Mouse (Mus musculus): ENCODE results near the gene Nfu1. TPM values are rescaled to one million over a fixed set of nuclear protein-coding genes. Genes with fewer than 3 reads are reported as not detected.
"Not testable (repeated sequence)": the region's sequence is repeated elsewhere in the genome, so short reads cannot be mapped to it uniquely, and the experiment has no call there.

The Nfu1 gene
- polyA plus RNA-seq, 1 experiment from 2014 or later: 104 TPM

GRCm38 (mm10) chr6:87042004-87042336 is 32.9 kb downstream of the Nfu1 start:
- DNase-seq (ENCODE audit: low spot score): no peak
- H3K36me3 ChIP-seq (replicated peaks; ENCODE audit: control insufficient read depth, insufficient read depth, low read depth, low read length): no peaks in the 10 kb centered on the region
- no peaks in the 10 kb centered on the region; the same call in 1 of the 2 replicates for H3K9me3 ChIP-seq (replicated peaks; ENCODE audit: control insufficient read depth, low read length)
- 0% methylated on average over 11 of the region's 11 CpGs for WGBS
- peak overlapping the region; percentile 70 for H3K4me3 ChIP-seq (ENCODE audit: low read depth, low read length)
- no peaks in the 10 kb centered on the region for H3K4me1 ChIP-seq (ENCODE audit: control insufficient read depth, insufficient read depth, low read length)
- H3K27ac ChIP-seq (replicated peaks; ENCODE audit: low read depth, low read length): peak overlapping the region; percentile 96
- ATAC-seq (replicated peaks; ENCODE audit: insufficient number of reproducible peaks, low FRiP score, low TSS enrichment, low read depth): no peak
- peak overlapping the region; percentile 64 for H3K4me2 ChIP-seq (ENCODE audit: low read depth, low read length)
- peak overlapping the region; percentile 84 for H3K9ac ChIP-seq (replicated peaks; ENCODE audit: low read length)
- no peaks in the 10 kb centered on the region for H3K27me3 ChIP-seq (ENCODE audit: control insufficient read depth, insufficient read depth, low read length)

- H3K27me3 ChIP-seq (ENCODE audit: control insufficient read depth, insufficient read depth, low read length): no peaks in the 10 kb centered on the region
- ATAC-seq (replicated peaks; ENCODE audit: insufficient number of reproducible peaks, low FRiP score, low TSS enrichment, low read depth): peak; percentile 95
- DNase-seq (ENCODE audit: low spot score): peak; percentile 97
- H3K9me3 ChIP-seq (replicated peaks; ENCODE audit: control insufficient read depth, low read length): no peaks in the 10 kb centered on the region
- H3K4me2 ChIP-seq (ENCODE audit: low read depth, low read length): peak within 1 kb of the TSS; percentile 64
- peak within 1 kb of the TSS; percentile 86 for H3K9ac ChIP-seq (replicated peaks; ENCODE audit: low read length)
- H3K4me1 ChIP-seq (ENCODE audit: control insufficient read depth, insufficient read depth, low read length): no peaks in the 10 kb centered on the region
- peak within 1 kb of the TSS; percentile 70 for H3K4me3 ChIP-seq (ENCODE audit: low read depth, low read length)
- WGBS: under 1% methylated on average over 60 of the region's 68 CpGs
- H3K36me3 ChIP-seq (replicated peaks; ENCODE audit: control insufficient read depth, insufficient read depth, low read depth, low read length): no peaks in the 10 kb centered on the region
- H3K27ac ChIP-seq (replicated peaks; ENCODE audit: low read depth, low read length): peak within 1 kb of the TSS; percentile 96
These were observed 33.5 kb downstream of the Nfu1 start, which contains the start of gene Gfpt1 for GRCm38 (mm10) chr6:87042337-87043130. TSS of gene Gfpt1 (plus strand) at chr6:87042846.

- peak; percentile 35 for DNase-seq (ENCODE audit: low spot score)
- peak; percentile 31 for ATAC-seq (replicated peaks; ENCODE audit: insufficient number of reproducible peaks, low FRiP score, low TSS enrichment, low read depth)
- Histone ChIP-seq H3K9ac (replicated peaks; ENCODE audit: low read length) (peak overlapping the region; percentile 86), H3K4me3 (ENCODE audit: low read depth, low read length) (peak overlapping the region; percentile 70), H3K36me3 (replicated peaks; ENCODE audit: control insufficient read depth, insufficient read depth, low read depth, low read length) (no peaks in the 10 kb centered on the region), H3K4me1 (ENCODE audit: control insufficient read depth, insufficient read depth, low read length) (no peaks in the 10 kb centered on the region), H3K27ac (replicated peaks; ENCODE audit: low read depth, low read length) (peak overlapping the region; percentile 96; the same call in 1 of the 2 replicates), H3K9me3 (replicated peaks; ENCODE audit: control insufficient read depth, low read length) (no peaks in the 10 kb centered on the region), H3K4me2 (ENCODE audit: low read depth, low read length) (peak overlapping the region; percentile 64), H3K27me3 (ENCODE audit: control insufficient read depth, insufficient read depth, low read length) (no peaks in the 10 kb centered on the region)
- WGBS: 1% methylated on average over 9 of the region's 9 CpGs
These were observed 34.1 kb downstream of the Nfu1 start for GRCm38 (mm10) chr6:87043131-87043516.

GRCm38 (mm10) chr6:87044895-87045294 is 35.9 kb downstream of the Nfu1 start:
- no peak overlapping the region for H3K27ac ChIP-seq (replicated peaks; ENCODE audit: low read depth, low read length)
- no peaks in the 10 kb centered on the region for H3K4me1 ChIP-seq (ENCODE audit: control insufficient read depth, insufficient read depth, low read length)
- H3K36me3 ChIP-seq (replicated peaks; ENCODE audit: control insufficient read depth, insufficient read depth, low read depth, low read length): no peaks in the 10 kb centered on the region
- no peak overlapping the region for H3K9ac ChIP-seq (replicated peaks; ENCODE audit: low read length)
- H3K27me3 ChIP-seq (ENCODE audit: control insufficient read depth, insufficient read depth, low read length): no peaks in the 10 kb centered on the region
- 87% methylated on average over 2 of the region's 2 CpGs for WGBS
- no peak overlapping the region for H3K4me2 ChIP-seq (ENCODE audit: low read depth, low read length)
- no peak for DNase-seq (ENCODE audit: low spot score)
- H3K9me3 ChIP-seq (replicated peaks; ENCODE audit: control insufficient read depth, low read length): no peaks in the 10 kb centered on the region
- no peak for ATAC-seq (replicated peaks; ENCODE audit: insufficient number of reproducible peaks, low FRiP score, low TSS enrichment, low read depth)
- H3K4me3 ChIP-seq (ENCODE audit: low read depth, low read length): no peak overlapping the region

- DNase-seq (ENCODE audit: low spot score): no peak
- Histone ChIP-seq H3K4me3 (ENCODE audit: low read depth, low read length) (no peak overlapping the region), H3K27ac (replicated peaks; ENCODE audit: low read depth, low read length) (no peak overlapping the region), H3K9ac (replicated peaks; ENCODE audit: low read length) (no peak overlapping the region), H3K4me1 (ENCODE audit: control insufficient read depth, insufficient read depth, low read length) (no peaks in the 10 kb centered on the region), H3K4me2 (ENCODE audit: low read depth, low read length) (no peak overlapping the region), H3K9me3 (replicated peaks; ENCODE audit: control insufficient read depth, low read length) (no peaks in the 10 kb centered on the region), H3K27me3 (ENCODE audit: control insufficient read depth, insufficient read depth, low read length) (no peaks in the 10 kb centered on the region), H3K36me3 (replicated peaks; ENCODE audit: control insufficient read depth, insufficient read depth, low read depth, low read length) (no peaks in the 10 kb centered on the region)
- no peak for ATAC-seq (replicated peaks; ENCODE audit: insufficient number of reproducible peaks, low FRiP score, low TSS enrichment, low read depth)
- 81% methylated on average over 3 of the region's 3 CpGs for WGBS
These were observed 36.5 kb downstream of the Nfu1 start for GRCm38 (mm10) chr6:87045507-87045906.

- not testable (repeated sequence) for H3K36me3 ChIP-seq (replicated peaks; ENCODE audit: control insufficient read depth, insufficient read depth, low read depth, low read length); DNase-seq (ENCODE audit: low spot score); H3K27ac ChIP-seq (replicated peaks; ENCODE audit: low read depth, low read length); H3K9me3 ChIP-seq (replicated peaks; ENCODE audit: control insufficient read depth, low read length); H3K4me2 ChIP-seq (ENCODE audit: low read depth, low read length); H3K9ac ChIP-seq (replicated peaks; ENCODE audit: low read length); H3K4me3 ChIP-seq (ENCODE audit: low read depth, low read length); H3K27me3 ChIP-seq (ENCODE audit: control insufficient read depth, insufficient read depth, low read length); H3K4me1 ChIP-seq (ENCODE audit: control insufficient read depth, insufficient read depth, low read length); ATAC-seq (replicated peaks; ENCODE audit: insufficient number of reproducible peaks, low FRiP score, low TSS enrichment, low read depth)
- WGBS: 96% methylated on average over 7 of the region's 7 CpGs
These were observed 39.7 kb downstream of the Nfu1 start for GRCm38 (mm10) chr6:87048712-87049111.

- no peaks in the 10 kb centered on the region for H3K4me1 ChIP-seq (ENCODE audit: control insufficient read depth, insufficient read depth, low read length)
- no peak overlapping the region for H3K9ac ChIP-seq (replicated peaks; ENCODE audit: low read length)
- H3K9me3 ChIP-seq (replicated peaks; ENCODE audit: control insufficient read depth, low read length): no peaks in the 10 kb centered on the region
- no peak for ATAC-seq (replicated peaks; ENCODE audit: insufficient number of reproducible peaks, low FRiP score, low TSS enrichment, low read depth)
- 93% methylated on average over 10 of the region's 10 CpGs for WGBS
- peaks cover 6% of the 10 kb centered on the region for H3K36me3 ChIP-seq (replicated peaks; ENCODE audit: control insufficient read depth, insufficient read depth, low read depth, low read length)
- H3K4me3 ChIP-seq (ENCODE audit: low read depth, low read length): no peak overlapping the region
- H3K4me2 ChIP-seq (ENCODE audit: low read depth, low read length): no peak overlapping the region
- no peak for DNase-seq (ENCODE audit: low spot score)
- no peaks in the 10 kb centered on the region for H3K27me3 ChIP-seq (ENCODE audit: control insufficient read depth, insufficient read depth, low read length)
- no peak overlapping the region for H3K27ac ChIP-seq (replicated peaks; ENCODE audit: low read depth, low read length)
These were observed 42.9 kb downstream of the Nfu1 start for GRCm38 (mm10) chr6:87051886-87052425.

GRCm38 (mm10) chr6:87054193-87054592 is 45.2 kb downstream of the Nfu1 start:
- Histone ChIP-seq H3K4me1 (ENCODE audit: control insufficient read depth, insufficient read depth, low read length) (no peaks in the 10 kb centered on the region), H3K9me3 (replicated peaks; ENCODE audit: control insufficient read depth, low read length) (no peaks in the 10 kb centered on the region), H3K36me3 (replicated peaks; ENCODE audit: control insufficient read depth, insufficient read depth, low read depth, low read length) (peaks cover 6% of the 10 kb centered on the region), H3K4me2 (ENCODE audit: low read depth, low read length) (no peak overlapping the region), H3K27me3 (ENCODE audit: control insufficient read depth, insufficient read depth, low read length) (no peaks in the 10 kb centered on the region), H3K27ac (replicated peaks; ENCODE audit: low read depth, low read length) (no peak overlapping the region), H3K4me3 (ENCODE audit: low read depth, low read length) (no peak overlapping the region), H3K9ac (replicated peaks; ENCODE audit: low read length) (no peak overlapping the region)
- ATAC-seq (replicated peaks; ENCODE audit: insufficient number of reproducible peaks, low FRiP score, low TSS enrichment, low read depth): no peak
- 90% methylated on average over 8 of the region's 8 CpGs for WGBS
- no peak for DNase-seq (ENCODE audit: low spot score)

Measured in embryonic facial prominence, embryonic 11.5 days (tissue).